Mouse (Mus musculus) layer of hippocampus, postnatal 25 days (tissue): Measurements from ENCODE around the gene Gm49339. TPM values are rescaled to one million over a fixed set of nuclear protein-coding genes. Genes with fewer than 3 reads are reported as not detected.
"Not testable (repeated sequence)": the region's sequence is repeated elsewhere in the genome, so short reads cannot be mapped to it uniquely, and the experiment has no call there.

ENCODE experiments used
- DNase-seq, 2 experiments: peaks; one replicate each; pipeline ENCODE4 v3.0.0; 2022; ENCODE audit warnings: mixed read lengths in 2 of 2, low spot score in 1 of 2; ENCODE audit errors: extremely low spot score in 1 of 2
- total RNA-seq, 2 experiments: library from RNA; stranded (reverse); gene quantifications; 2 replicates each; pipeline ENCODE4 v1.2.3; 2021

Gene Gm49339
- total RNA-seq = not detected

- not testable (repeated sequence) for DNase-seq
These were observed at the start of gene Gm49339, which contains the start of gene Lilr4b for GRCm38 (mm10) chr10:51480397-51480796. TSS of gene Gm49339 (plus strand) at chr10:51480612. TSS of gene Lilr4b (plus strand) at chr10:51480632.

DNA sequence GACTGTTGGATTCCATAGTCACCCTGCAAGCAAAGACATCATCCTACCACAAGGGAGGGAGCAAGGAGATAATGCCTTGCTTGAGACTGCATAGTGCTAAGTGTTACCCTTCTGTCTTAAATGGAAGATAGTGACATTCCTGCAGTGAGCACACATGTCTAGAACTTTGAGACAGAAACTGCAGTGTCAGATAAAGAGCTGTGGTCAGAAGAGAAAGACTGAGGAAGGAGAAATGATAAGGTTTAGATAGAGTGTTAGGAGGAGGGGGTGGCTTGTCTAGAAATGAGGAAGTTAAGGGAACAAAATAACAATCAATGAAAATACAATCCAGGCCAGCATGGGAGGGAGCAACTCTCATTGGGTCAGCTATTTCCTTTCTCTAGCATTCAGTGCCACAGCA is 47.5 kb upstream of the Gm49339 start:
- DNase-seq = no peak

DNA sequence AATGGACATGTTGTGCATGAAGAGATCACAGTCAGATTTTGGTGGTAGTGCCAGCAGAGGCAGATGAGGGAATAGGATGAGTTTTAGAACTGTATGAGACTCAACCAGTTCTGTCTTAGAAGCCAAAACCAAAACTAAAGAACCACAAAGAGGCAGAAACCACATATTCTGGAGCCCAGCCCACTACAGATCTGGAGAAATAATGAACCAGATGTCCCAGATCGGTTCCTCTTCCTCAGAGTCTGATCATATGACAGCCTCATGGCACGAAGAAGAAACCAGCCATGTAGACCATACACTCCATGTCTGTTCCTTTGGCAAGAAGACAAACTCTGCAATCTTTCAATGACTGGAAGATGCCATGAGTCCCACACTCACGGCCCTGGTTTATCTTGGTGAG is 44.7 kb upstream of the Gm49339 start:
- no peak for DNase-seq

- DNase-seq = no peak
These were observed 28.8 kb upstream of the Gm49339 start for GRCm38 (mm10) chr10:51451610-51452009.

DNA sequence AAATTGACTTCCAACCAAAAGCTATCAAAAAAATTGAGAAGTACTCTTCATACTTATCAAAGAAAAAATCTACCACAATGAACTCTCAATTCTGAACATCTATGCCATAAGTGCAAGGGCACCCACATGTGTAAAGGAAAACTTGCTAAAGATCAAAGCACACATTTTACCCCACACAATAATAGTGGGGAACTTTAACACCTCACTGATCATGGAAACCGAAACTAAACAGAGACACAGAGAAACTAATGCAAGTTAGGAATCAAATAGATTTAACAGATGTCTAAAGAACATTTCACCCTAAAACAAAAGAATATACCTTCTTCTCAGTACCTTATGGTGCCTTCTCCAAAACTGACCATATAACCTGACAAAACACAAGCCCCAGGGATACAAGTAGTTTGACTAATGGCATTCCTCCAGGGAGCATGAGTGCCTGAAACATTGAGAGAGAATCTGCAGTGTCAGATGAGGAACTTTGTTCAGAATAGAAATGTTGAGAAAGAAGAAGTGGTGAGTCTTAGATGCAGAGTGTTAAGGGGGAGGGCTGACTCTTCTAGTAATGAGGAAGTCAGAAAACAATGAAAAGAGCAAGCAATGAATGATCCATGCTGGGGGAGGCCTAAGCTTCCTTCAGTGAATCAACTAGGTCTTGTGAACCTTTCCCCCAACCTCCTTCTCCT is 26.7 kb upstream of the Gm49339 start:
- no peak for DNase-seq

DNA sequence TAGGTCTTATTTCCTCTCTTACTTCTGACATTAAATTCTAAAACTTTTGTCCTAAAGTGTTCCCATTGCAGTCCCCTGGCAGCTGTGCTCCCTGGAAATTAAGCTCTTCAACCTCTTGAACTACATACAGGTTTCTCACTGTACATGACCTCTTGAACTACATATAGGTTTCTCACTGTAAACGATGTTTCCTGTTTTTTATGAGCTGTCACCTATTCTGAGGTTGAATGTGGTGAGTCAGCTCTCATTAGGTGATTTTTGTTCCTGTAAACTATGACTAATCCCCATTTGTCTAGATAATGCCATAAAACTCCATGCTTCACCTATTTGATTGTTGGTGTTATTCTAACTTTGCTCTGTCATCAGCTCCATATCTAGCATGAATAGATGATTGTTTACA is 26.0 kb upstream of the Gm49339 start:
- DNase-seq = no peak

GRCm38 (mm10) chr10:51455762-51456161 is 24.6 kb upstream of the Gm49339 start:
- no peak for DNase-seq

DNA sequence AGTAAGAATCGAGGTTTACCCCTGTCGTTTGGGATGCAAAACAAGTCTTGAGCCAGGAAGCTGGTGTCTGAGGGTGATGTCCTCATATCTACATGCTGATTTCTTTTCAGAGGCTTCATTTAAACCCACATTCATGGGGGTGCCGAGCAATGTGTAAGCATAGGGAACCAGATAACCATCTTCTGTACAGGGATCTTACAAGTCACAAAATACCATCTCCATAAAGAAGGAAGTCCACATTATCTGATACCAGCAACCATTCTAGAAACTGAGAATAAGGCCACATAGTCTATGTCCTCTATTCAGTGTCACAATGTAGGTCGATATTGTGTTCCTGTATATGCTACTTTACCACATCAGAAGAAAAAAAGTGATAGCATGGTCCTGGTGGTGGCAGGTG is 24.0 kb upstream of the Gm49339 start:
- no peak for DNase-seq

- not testable (repeated sequence) for DNase-seq
These were observed 16.6 kb upstream of the Gm49339 start for GRCm38 (mm10) chr10:51463800-51464199.

DNA sequence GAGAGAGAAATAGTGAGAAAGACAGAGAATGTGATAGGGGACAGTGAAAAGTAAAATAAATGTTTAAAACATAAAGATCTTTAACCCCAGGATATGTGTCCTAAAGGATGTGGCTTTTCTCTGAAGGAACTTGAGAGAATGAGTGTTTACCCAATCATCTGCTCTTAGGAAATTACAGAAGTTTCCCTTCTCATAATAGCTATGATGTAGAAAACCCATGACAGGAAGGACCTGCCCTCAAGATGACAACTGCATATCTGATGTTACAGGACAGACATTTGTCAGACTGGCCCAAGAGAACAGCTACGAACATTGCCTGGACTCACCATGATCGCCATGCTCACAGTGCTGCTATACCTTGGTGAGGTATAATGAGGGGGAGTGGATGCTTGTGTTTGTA is 10.3 kb downstream of the Gm49339 start, which contains the start of gene Lilrb4a:
Lilrb4a (plus strand) TSS at position 266 of the 400 bp plus-strand sequence.
- not testable (repeated sequence) for DNase-seq

DNA sequence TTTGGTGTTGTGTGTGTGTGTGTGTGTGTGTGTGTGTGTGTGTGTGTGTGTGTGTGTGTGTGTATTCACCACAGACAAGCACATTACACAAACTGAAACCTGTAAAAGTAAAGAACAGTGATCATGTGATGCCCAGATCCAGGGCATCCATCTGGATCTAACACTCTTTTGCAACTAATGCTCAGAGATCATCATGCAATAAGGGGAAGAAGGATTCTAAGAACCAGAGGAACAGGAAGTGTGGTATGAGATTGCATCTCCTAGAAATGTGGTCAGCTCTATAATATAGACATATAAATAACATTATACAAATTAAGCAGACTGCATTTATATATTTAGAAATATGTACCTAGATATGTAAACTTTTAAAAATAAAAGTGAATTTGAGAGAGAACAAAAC is 39.6 kb downstream of the Gm49339 start:
- no peak for DNase-seq

- DNase-seq = no peak
These were observed 41.0 kb downstream of the Gm49339 start for GRCm38 (mm10) chr10:51521453-51521852.

GRCm38 (mm10) chr10:51526090-51526489 is 45.7 kb downstream of the Gm49339 start:
- no peak for DNase-seq

DNA sequence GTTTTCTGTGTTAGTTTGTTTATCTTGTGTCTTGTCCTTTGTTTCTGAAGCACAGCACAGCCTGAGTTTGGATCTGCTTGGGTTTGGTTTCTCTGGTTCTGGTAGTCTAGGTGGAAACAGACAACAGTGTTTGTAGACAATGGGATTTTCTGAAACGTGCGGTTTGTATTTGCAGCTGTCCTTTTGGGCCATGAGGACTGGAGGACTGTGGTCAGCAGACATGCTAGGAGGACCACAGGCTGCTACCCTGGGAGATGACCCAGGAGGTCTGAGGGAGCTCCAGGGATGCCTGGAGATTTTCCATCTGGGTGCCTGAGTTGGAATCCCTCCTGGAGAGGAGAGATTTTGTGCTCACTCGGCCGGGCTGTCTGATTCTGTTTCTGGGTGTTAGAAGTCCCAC is 46.2 kb downstream of the Gm49339 start:
- no peak for DNase-seq

GRCm38 (mm10) chr10:51528840-51529434 is 48.5 kb downstream of the Gm49339 start:
- DNase-seq = no peak

GRCm38 (mm10) chr10:51529497-51529896 is 49.1 kb downstream of the Gm49339 start:
- no peak for DNase-seq

DNA sequence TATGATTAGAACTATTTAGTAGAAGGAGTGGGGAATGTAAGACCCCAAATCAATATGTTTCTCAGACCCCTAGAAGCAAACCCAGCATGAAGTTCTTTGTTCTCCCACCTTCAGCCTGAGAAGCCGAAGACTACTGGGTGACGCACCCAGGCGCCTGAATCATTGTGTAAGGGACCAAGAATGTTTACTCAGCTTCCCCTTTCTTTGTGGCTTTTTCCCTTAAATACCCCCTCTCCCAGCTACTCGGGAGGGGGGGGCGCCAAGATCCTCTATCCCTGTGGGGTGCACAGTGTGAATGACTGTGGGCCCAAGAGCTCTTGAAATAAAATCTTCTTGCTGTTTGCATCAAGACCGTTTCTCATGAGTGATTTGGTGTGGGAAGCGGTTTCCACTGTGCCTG is 50.4 kb downstream of the Gm49339 start:
- DNase-seq = no peak

Other genes with a start within 250 kb of the Gm49339 start
- gene Lilr4b, start within 50 bp of the Gm49339 start, total RNA-seq = not detected
- gene Lilrb4a, start 10.3 kb downstream of the Gm49339 start, total RNA-seq = under 1 TPM; 0.22 to 0.26 TPM
- not detected for gene Fam162b, start 109.9 kb downstream of the Gm49339 start, total RNA-seq
- not detected for gene Gprc6a, start 150.8 kb downstream of the Gm49339 start, total RNA-seq
- gene Rfx6, start 197.1 kb downstream of the Gm49339 start, total RNA-seq = not detected